Mouse (Mus musculus): ENCODE measurements at regions not wholly inside any gene's neighbourhood (a gene's known extent, or its start where the extent isn't known, plus 50 kb on each side); places are given as distances from the start of the nearest gene placed in this dataset.

GRCm38 (mm10) chr13:57338676-57339075, 442.9 kb upstream of the Trpc7 start:
- ATAC-seq (no peak), DNase-seq (ENCODE audit: low spot score) (no peak)
- no peaks in the 10 kb centered on the region for H3K9me3 ChIP-seq (ENCODE audit: low read length)
- H3K36me3 ChIP-seq (ENCODE audit: insufficient read depth, low read length): no peaks in the 10 kb centered on the region
- no peak overlapping the region for H3K4me2 ChIP-seq (ENCODE audit: low read depth, low read length)
- no peak overlapping the region for H3K27ac ChIP-seq
- no peak for TF ChIP-seq CTCF (IDR thresholded peaks at IDR 0.05; ENCODE audit: low read depth)
- H3K4me1 ChIP-seq (ENCODE audit: insufficient read depth, low read length): no peaks in the 10 kb centered on the region
- H3K27me3 ChIP-seq (ENCODE audit: insufficient read depth, low read length): no peaks in the 10 kb centered on the region
- WGBS: 52% methylated on average over 6 of the region's 6 CpGs
- no peak overlapping the region for H3K4me3 ChIP-seq (ENCODE audit: low read length)
- no peak overlapping the region for H3K9ac ChIP-seq (replicated peaks; ENCODE audit: low read length)

GRCm38 (mm10) chr13:57336596-57336995, 440.8 kb upstream of the Trpc7 start:
- TF ChIP-seq CTCF (IDR thresholded peaks at IDR 0.05; ENCODE audit: low read depth): no peak
- Histone ChIP-seq H3K27ac (no peak overlapping the region), H3K36me3 (ENCODE audit: insufficient read depth, low read length) (no peaks in the 10 kb centered on the region), H3K4me3 (ENCODE audit: low read length) (no peak overlapping the region), H3K27me3 (ENCODE audit: insufficient read depth, low read length) (no peaks in the 10 kb centered on the region), H3K4me2 (ENCODE audit: low read depth, low read length) (no peak overlapping the region), H3K4me1 (ENCODE audit: insufficient read depth, low read length) (no peaks in the 10 kb centered on the region), H3K9ac (replicated peaks; ENCODE audit: low read length) (no peak overlapping the region), H3K9me3 (ENCODE audit: low read length) (no peaks in the 10 kb centered on the region)
- DNase-seq (ENCODE audit: low spot score) (no peak), ATAC-seq (no peak)
- WGBS: 83% methylated on average over 8 of the region's 8 CpGs

DNA sequence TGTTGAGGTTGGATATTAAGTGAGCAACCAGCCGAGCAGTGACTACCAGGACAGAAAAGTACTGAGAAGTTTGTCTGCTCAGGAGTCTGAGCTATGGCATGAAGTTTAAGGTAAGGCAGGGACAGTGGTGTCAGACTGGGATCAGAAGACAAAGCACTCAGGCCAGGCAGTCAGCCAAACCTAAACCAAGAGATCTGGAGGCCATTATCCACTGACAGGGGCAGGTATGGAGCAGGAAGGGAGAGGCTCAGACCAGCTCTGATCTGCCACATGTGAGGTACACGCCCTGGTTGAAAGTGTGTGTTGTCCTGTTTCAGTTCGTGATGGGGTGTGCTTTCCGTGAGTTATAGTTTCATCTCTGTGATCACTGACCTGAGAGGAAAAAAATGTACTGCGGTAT, 437.2 kb upstream of the Trpc7 start:
- 86% methylated on average over 5 of the region's 5 CpGs for WGBS
- no peak for ATAC-seq

DNA sequence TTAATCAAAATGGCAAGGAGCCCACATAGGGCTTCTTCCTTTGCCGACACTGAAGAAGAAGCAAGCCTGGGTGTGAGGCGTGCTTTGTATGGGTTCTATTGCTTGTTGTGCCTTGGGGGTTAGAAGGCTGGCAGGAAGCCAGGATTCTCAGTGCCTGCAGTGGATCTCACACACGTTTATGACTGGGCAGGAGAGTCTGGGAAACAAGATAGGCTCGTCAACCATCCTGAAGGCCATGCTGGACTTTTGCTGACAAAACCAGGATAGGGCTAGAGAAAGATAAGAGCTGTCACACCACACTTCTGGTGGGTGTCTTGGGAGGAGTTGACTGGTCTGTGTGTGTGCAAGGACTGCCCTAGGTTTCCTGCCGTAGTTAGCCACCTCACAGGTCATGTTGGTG, 436.1 kb upstream of the Trpc7 start:
- 46% methylated on average over 5 of the region's 5 CpGs for WGBS
- Histone ChIP-seq H3K9ac (replicated peaks; ENCODE audit: low read length) (no peak overlapping the region), H3K4me2 (ENCODE audit: low read depth, low read length) (no peak overlapping the region), H3K27me3 (ENCODE audit: insufficient read depth, low read length) (no peaks in the 10 kb centered on the region), H3K9me3 (ENCODE audit: low read length) (no peaks in the 10 kb centered on the region), H3K27ac (no peak overlapping the region), H3K4me1 (ENCODE audit: insufficient read depth, low read length) (no peaks in the 10 kb centered on the region), H3K36me3 (ENCODE audit: insufficient read depth, low read length) (no peaks in the 10 kb centered on the region), H3K4me3 (ENCODE audit: low read length) (no peak overlapping the region)
- DNase-seq (ENCODE audit: low spot score) (no peak), ATAC-seq (no peak)
- no peak for TF ChIP-seq CTCF (IDR thresholded peaks at IDR 0.05; ENCODE audit: low read depth)

More for the DNA sequence above, 437.2 kb upstream of the Trpc7 start:
- no peaks in the 10 kb centered on the region for H3K36me3 ChIP-seq (ENCODE audit: insufficient read depth, low read length)
- H3K27me3 ChIP-seq (ENCODE audit: insufficient read depth, low read length): no peaks in the 10 kb centered on the region
- DNase-seq (ENCODE audit: low spot score): no peak
- H3K4me1 ChIP-seq (ENCODE audit: insufficient read depth, low read length): no peaks in the 10 kb centered on the region
- no peaks in the 10 kb centered on the region for H3K9me3 ChIP-seq (ENCODE audit: low read length)
- no peak overlapping the region for H3K4me2 ChIP-seq (ENCODE audit: low read depth, low read length)
- H3K27ac ChIP-seq: no peak overlapping the region
- TF ChIP-seq CTCF (IDR thresholded peaks at IDR 0.05; ENCODE audit: low read depth): no peak
- H3K4me3 ChIP-seq (ENCODE audit: low read length): no peak overlapping the region
- no peak overlapping the region for H3K9ac ChIP-seq (replicated peaks; ENCODE audit: low read length)

GRCm38 (mm10) chr13:57325306-57325925, 429.6 kb upstream of the Trpc7 start:
- ATAC-seq (no peak), DNase-seq (ENCODE audit: low spot score) (no peak)
- no peak overlapping the region for H3K4me2 ChIP-seq (ENCODE audit: low read depth, low read length)
- H3K27ac ChIP-seq: no peak overlapping the region
- H3K36me3 ChIP-seq (ENCODE audit: insufficient read depth, low read length): no peaks in the 10 kb centered on the region
- H3K9ac ChIP-seq (replicated peaks; ENCODE audit: low read length): no peak overlapping the region
- no peak for TF ChIP-seq CTCF (IDR thresholded peaks at IDR 0.05; ENCODE audit: low read depth)
- no peaks in the 10 kb centered on the region for H3K9me3 ChIP-seq (ENCODE audit: low read length)
- H3K27me3 ChIP-seq (ENCODE audit: insufficient read depth, low read length): no peaks in the 10 kb centered on the region
- H3K4me1 ChIP-seq (ENCODE audit: insufficient read depth, low read length): no peaks in the 10 kb centered on the region
- no peak overlapping the region for H3K4me3 ChIP-seq (ENCODE audit: low read length)
- WGBS: 79% methylated on average over 6 of the region's 6 CpGs

- ATAC-seq (peak; percentile 55), DNase-seq (ENCODE audit: low spot score) (peak; percentile 46)
- Histone ChIP-seq H3K27me3 (ENCODE audit: insufficient read depth, low read length) (no peaks in the 10 kb centered on the region), H3K4me1 (ENCODE audit: insufficient read depth, low read length) (0 out of 2 replicates have a peak, but pooled peaks cover 4% of the 10 kb centered on the region), H3K9ac (replicated peaks; ENCODE audit: low read length) (no peak overlapping the region), H3K4me2 (ENCODE audit: low read depth, low read length) (no peak overlapping the region), H3K27ac (no peak overlapping the region), H3K9me3 (ENCODE audit: low read length) (no peaks in the 10 kb centered on the region), H3K4me3 (ENCODE audit: low read length) (no peak overlapping the region), H3K36me3 (ENCODE audit: insufficient read depth, low read length) (no peaks in the 10 kb centered on the region)
- 29% methylated on average over 11 of the region's 11 CpGs for WGBS
- TF ChIP-seq CTCF (IDR thresholded peaks at IDR 0.05; ENCODE audit: low read depth): no peak; the same call in 1 of the 2 replicates
Measured at GRCm38 (mm10) chr13:57316211-57317005, 420.6 kb upstream of the Trpc7 start.

- Histone ChIP-seq H3K27ac (no peak overlapping the region), H3K27me3 (ENCODE audit: insufficient read depth, low read length) (no peaks in the 10 kb centered on the region), H3K4me1 (ENCODE audit: insufficient read depth, low read length) (0 out of 2 replicates have a peak, but pooled peaks cover 4% of the 10 kb centered on the region), H3K36me3 (ENCODE audit: insufficient read depth, low read length) (no peaks in the 10 kb centered on the region), H3K4me3 (ENCODE audit: low read length) (no peak overlapping the region), H3K9ac (replicated peaks; ENCODE audit: low read length) (no peak overlapping the region), H3K9me3 (ENCODE audit: low read length) (no peaks in the 10 kb centered on the region), H3K4me2 (ENCODE audit: low read depth, low read length) (no peak overlapping the region)
- DNase-seq (ENCODE audit: low spot score) (no peak), ATAC-seq (0 out of 2 replicates have a peak, but pooled peaks have one; percentile 7)
- WGBS: 35% methylated on average over 9 of the region's 9 CpGs
- TF ChIP-seq CTCF (IDR thresholded peaks at IDR 0.05; ENCODE audit: low read depth): no peak
Measured at GRCm38 (mm10) chr13:57314512-57314911, 418.7 kb upstream of the Trpc7 start.
